Mouse (Mus musculus): Measurements from ENCODE around the gene Atp5mpl. TPM values are rescaled to one million over a fixed set of nuclear protein-coding genes. Genes with fewer than 3 reads are reported as not detected.
"Not testable (repeated sequence)": the region's sequence is repeated elsewhere in the genome, so short reads cannot be mapped to it uniquely, and the experiment has no call there.

The Atp5mpl gene
- polyA plus RNA-seq, 1 experiment from 2014 or later, result 590 TPM

GRCm38 (mm10) chr12:111945765-111946655 lies 20.8 kb downstream of the Atp5mpl start:
- ATAC-seq (ENCODE audit: low FRiP score), result peak; percentile 64
- H3K27me3 ChIP-seq; H3K4me2 ChIP-seq; H3K9me3 ChIP-seq; H3K4me1 ChIP-seq; H3K4me3 ChIP-seq (replicated peaks); H3K9ac ChIP-seq; H3K36me3 ChIP-seq (replicated peaks); H3K27ac ChIP-seq: not testable (repeated sequence)
- 63% methylated on average over 11 of the region's 15 CpGs for WGBS

GRCm38 (mm10) chr12:111945115-111945514 lies 21.7 kb downstream of the Atp5mpl start:
- Histone ChIP-seq H3K9me3 (no peaks in the 10 kb centered on the region), H3K27ac (0 out of 2 replicates have a peak overlapping the region, but pooled peaks have one; percentile 32), H3K4me3 (replicated peaks) (no peak overlapping the region), H3K9ac (no peak overlapping the region), H3K4me2 (no peak overlapping the region), H3K27me3 (no peaks in the 10 kb centered on the region), H3K4me1 (peaks cover 7% of the 10 kb centered on the region), H3K36me3 (replicated peaks) (no peaks in the 10 kb centered on the region)
- 71% methylated on average over 8 of the region's 8 CpGs for WGBS
- ATAC-seq (ENCODE audit: low FRiP score), result no peak

- H3K4me1 ChIP-seq; H3K4me3 ChIP-seq (replicated peaks); H3K4me2 ChIP-seq; H3K27me3 ChIP-seq; H3K9ac ChIP-seq; H3K36me3 ChIP-seq (replicated peaks); H3K27ac ChIP-seq; H3K9me3 ChIP-seq: not testable (repeated sequence)
- ATAC-seq (ENCODE audit: low FRiP score), result peak; percentile 33; the same call in 1 of the 2 replicates
- WGBS, result 71% methylated on average over 17 of the region's 20 CpGs
These were observed 22.5 kb downstream of the Atp5mpl start for GRCm38 (mm10) chr12:111944065-111944987.

GRCm38 (mm10) chr12:111943421-111944064 lies 23.2 kb downstream of the Atp5mpl start:
- H3K27me3 ChIP-seq, result no peaks in the 10 kb centered on the region
- peaks cover 7% of the 10 kb centered on the region for H3K4me1 ChIP-seq
- no peak overlapping the region for H3K27ac ChIP-seq
- no peak overlapping the region for H3K4me3 ChIP-seq (replicated peaks)
- WGBS, result 62% methylated on average over 10 of the region's 10 CpGs
- peak overlapping the region; percentile 12; the same call in 1 of the 2 replicates for H3K9ac ChIP-seq
- no peak overlapping the region for H3K4me2 ChIP-seq
- H3K9me3 ChIP-seq, result no peaks in the 10 kb centered on the region
- no peaks in the 10 kb centered on the region for H3K36me3 ChIP-seq (replicated peaks)
- ATAC-seq (ENCODE audit: low FRiP score), result no peak

- WGBS, result 80% methylated on average over 1 of the region's 1 CpGs
- Histone ChIP-seq H3K36me3 (replicated peaks) (no peaks in the 10 kb centered on the region), H3K4me3 (replicated peaks) (no peak overlapping the region), H3K4me1 (peaks cover 18% of the 10 kb centered on the region), H3K27me3 (no peaks in the 10 kb centered on the region; the same call in 1 of the 2 replicates), H3K4me2 (no peak overlapping the region), H3K27ac (0 out of 2 replicates have a peak overlapping the region, but pooled peaks have one; percentile 19), H3K9me3 (no peaks in the 10 kb centered on the region), H3K9ac (no peak overlapping the region)
- ATAC-seq (ENCODE audit: low FRiP score), result no peak
These were observed 28.1 kb downstream of the Atp5mpl start for GRCm38 (mm10) chr12:111938623-111939177.

GRCm38 (mm10) chr12:111936706-111937550 lies 29.8 kb downstream of the Atp5mpl start:
- peaks cover 21% of the 10 kb centered on the region for H3K4me1 ChIP-seq
- H3K27ac ChIP-seq, result no peak overlapping the region
- H3K36me3 ChIP-seq (replicated peaks), result no peaks in the 10 kb centered on the region
- H3K4me3 ChIP-seq (replicated peaks), result no peak overlapping the region
- H3K9me3 ChIP-seq, result no peaks in the 10 kb centered on the region
- no peak overlapping the region for H3K4me2 ChIP-seq
- no peaks in the 10 kb centered on the region; the same call in 1 of the 2 replicates for H3K27me3 ChIP-seq
- H3K9ac ChIP-seq, result no peak overlapping the region
- 43% methylated on average over 24 of the region's 24 CpGs for WGBS
- ATAC-seq (ENCODE audit: low FRiP score), result peak; percentile 53; the same call in 1 of the 2 replicates

GRCm38 (mm10) chr12:111933971-111934370 lies 32.8 kb downstream of the Atp5mpl start:
- peaks cover 21% of the 10 kb centered on the region for H3K4me1 ChIP-seq

GRCm38 (mm10) chr12:111933032-111933704 lies 33.6 kb downstream of the Atp5mpl start:
- H3K27me3 ChIP-seq, result no peaks in the 10 kb centered on the region; the same call in 1 of the 2 replicates
- no peak overlapping the region for H3K27ac ChIP-seq
- H3K9me3 ChIP-seq, result no peaks in the 10 kb centered on the region
- 65% methylated on average over 11 of the region's 11 CpGs for WGBS
- H3K4me3 ChIP-seq (replicated peaks), result no peak overlapping the region
- H3K9ac ChIP-seq, result no peak overlapping the region
- H3K4me2 ChIP-seq, result no peak overlapping the region
- ATAC-seq (ENCODE audit: low FRiP score), result no peak
- peaks cover 21% of the 10 kb centered on the region for H3K4me1 ChIP-seq
- H3K36me3 ChIP-seq (replicated peaks), result no peaks in the 10 kb centered on the region

More at GRCm38 (mm10) chr12:111933971-111934370, 32.8 kb downstream of the Atp5mpl start:
- no peak overlapping the region for H3K4me2 ChIP-seq
- no peak overlapping the region for H3K27ac ChIP-seq
- H3K9ac ChIP-seq, result no peak overlapping the region
- ATAC-seq (ENCODE audit: low FRiP score), result no peak
- 76% methylated on average over 2 of the region's 2 CpGs for WGBS
- no peaks in the 10 kb centered on the region; the same call in 1 of the 2 replicates for H3K27me3 ChIP-seq
- no peaks in the 10 kb centered on the region for H3K9me3 ChIP-seq
- H3K36me3 ChIP-seq (replicated peaks), result no peaks in the 10 kb centered on the region
- H3K4me3 ChIP-seq (replicated peaks), result no peak overlapping the region

- Histone ChIP-seq H3K36me3 (replicated peaks) (no peaks in the 10 kb centered on the region), H3K4me2 (no peak overlapping the region), H3K4me3 (replicated peaks) (no peak overlapping the region), H3K9ac (no peak overlapping the region), H3K4me1 (peaks cover 17% of the 10 kb centered on the region), H3K27me3 (no peaks in the 10 kb centered on the region; the same call in 1 of the 2 replicates), H3K27ac (no peak overlapping the region), H3K9me3 (no peaks in the 10 kb centered on the region)
- 75% methylated on average over 3 of the region's 3 CpGs for WGBS
- ATAC-seq (ENCODE audit: low FRiP score), result no peak
These were observed 34.3 kb downstream of the Atp5mpl start for GRCm38 (mm10) chr12:111932513-111932912.

GRCm38 (mm10) chr12:111931411-111932025 lies 35.3 kb downstream of the Atp5mpl start:
- 89% methylated on average over 9 of the region's 9 CpGs for WGBS
- no peaks in the 10 kb centered on the region for H3K9me3 ChIP-seq
- H3K9ac ChIP-seq, result no peak overlapping the region
- no peaks in the 10 kb centered on the region for H3K27me3 ChIP-seq
- H3K36me3 ChIP-seq (replicated peaks), result no peaks in the 10 kb centered on the region
- no peak overlapping the region for H3K27ac ChIP-seq
- H3K4me1 ChIP-seq, result peaks cover 8% of the 10 kb centered on the region
- ATAC-seq (ENCODE audit: low FRiP score), result no peak
- H3K4me2 ChIP-seq, result no peak overlapping the region
- no peak overlapping the region for H3K4me3 ChIP-seq (replicated peaks)
